Mouse (Mus musculus) spleen, adult 2 months (tissue): ENCODE results near the gene Prkcg. TPM values are rescaled to one million over a fixed set of nuclear protein-coding genes. Genes with fewer than 3 reads are reported as not detected.
A peak's percentile ranks its signal among the peaks of the same experiment; 100 is the strongest.

ENCODE experiments used
- DNase-seq, 2 experiments: peaks; one replicate each; pipeline versions ENCODE4 v3.0.0 to v3.0.0-alpha.2; 2012 to 2021; ENCODE audit warnings: low spot score in 2 of 2, low read depth in 1 of 2
- H3K27ac ChIP-seq: fragments of 200-500 bp; 2 replicates; pipeline ENCODE4 v1.5.1; 2012; ENCODE audit warnings: low read length, inconsistent platforms; ENCODE audit not compliant: insufficient read depth
- H3K27me3 ChIP-seq: fragments of 200-500 bp; 2 replicates; pipeline ENCODE4 v1.6.1; 2012; ENCODE audit warnings: mild to moderate bottlenecking, moderate library complexity, low read length, inconsistent platforms; ENCODE audit not compliant: control insufficient read depth, insufficient read depth
- H3K36me3 ChIP-seq: fragments of 200-500 bp; 2 replicates; pipeline ENCODE4 v1.6.1; 2012; ENCODE audit warnings: mild to moderate bottlenecking, low read length, inconsistent platforms; ENCODE audit not compliant: control insufficient read depth, insufficient read depth
- H3K4me1 ChIP-seq: fragments of 200-500 bp; 2 replicates; pipeline ENCODE4 v1.6.1; 2011; ENCODE audit warnings: inconsistent platforms; ENCODE audit not compliant: control insufficient read depth, insufficient read depth, insufficient read length
- H3K4me3 ChIP-seq: fragments of 200-500 bp; 2 replicates; pipeline ENCODE4 v1.5.1; 2011; ENCODE audit warnings: mild to moderate bottlenecking, inconsistent platforms; ENCODE audit not compliant: insufficient read depth, insufficient read length; ENCODE audit errors: extremely low read depth
- CTCF ChIP-seq: fragments of 200-500 bp; IDR thresholded peaks from 2 replicates; pipeline ENCODE4 v1.5.1; 2011; ENCODE audit warnings: mild to moderate bottlenecking, inconsistent platforms; ENCODE audit not compliant: insufficient read depth, insufficient read length, insufficient replicate concordance; ENCODE audit errors: extremely low read depth
- POLR2A ChIP-seq: fragments of 200-500 bp; IDR thresholded peaks from 2 replicates; pipeline ENCODE4 v1.6.1; 2011; ENCODE audit warnings: low read depth, low read length, inconsistent platforms
- WGBS: fragments of 180-500 bp; shearing (Covaris S2); methylation state at CpG from one replicate; pipeline ENCODE4 v1.1.7; 2018; 5-methylcytosine and 5-hydroxymethylcytosine counted together
- polyA plus RNA-seq: library from polyadenylated mRNA; depleted of rRNA; stranded (reverse); fragments of >200 nt; gene quantifications from 2 replicates; pipeline ENCODE4 v1.2.3, GENCODE M21; 2012

Gene Prkcg
- polyA plus RNA-seq, 1 experiment = 5.7 TPM

- 0 out of 2 replicates have a peak, but pooled peaks cover 5% of the 10 kb centered on the region for H3K36me3 ChIP-seq
- H3K4me1 ChIP-seq = peaks cover 15% of the 10 kb centered on the region; the same call in 1 of the 2 replicates
- DNase-seq = peak in 1 of 2 experiments; percentile 49
- TF ChIP-seq CTCF = no peak
- no peak for TF ChIP-seq POLR2A
- H3K27ac ChIP-seq = peak overlapping the region; percentile 11
- H3K4me3 ChIP-seq = peak overlapping the region; percentile 46
- H3K27me3 ChIP-seq = peaks cover 5% of the 10 kb centered on the region
- WGBS = under 1% methylated on average over 28 of the region's 29 CpGs
Measured at GRCm38 (mm10) chr7:3303276-3303781, 14.3 kb downstream of the Prkcg start.

DNA sequence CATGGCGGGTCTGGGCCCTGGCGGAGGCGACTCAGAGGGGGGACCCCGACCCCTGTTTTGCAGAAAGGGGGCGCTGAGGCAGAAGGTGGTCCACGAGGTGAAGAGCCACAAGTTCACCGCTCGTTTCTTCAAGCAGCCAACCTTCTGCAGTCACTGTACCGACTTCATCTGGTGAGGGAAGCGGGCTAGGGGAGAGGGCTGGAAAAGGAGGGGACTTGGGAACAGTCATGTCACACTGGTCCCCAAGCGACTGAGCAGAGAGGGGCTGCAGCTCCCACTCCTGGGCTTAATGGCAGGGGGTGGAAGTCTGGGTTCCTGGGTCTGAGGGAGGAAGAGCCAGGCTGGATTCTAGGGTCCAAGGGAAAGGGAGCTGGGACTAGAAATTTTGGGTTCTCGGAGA is 14.8 kb downstream of the Prkcg start:
- Histone ChIP-seq H3K36me3 (0 out of 2 replicates have a peak, but pooled peaks cover 2% of the 10 kb centered on the region), H3K4me3 (peak overlapping the region; percentile 46), H3K27me3 (peaks cover 5% of the 10 kb centered on the region), H3K27ac (peak overlapping the region; percentile 11), H3K4me1 (peaks cover 15% of the 10 kb centered on the region; the same call in 1 of the 2 replicates)
- 7% methylated on average over 12 of the region's 12 CpGs for WGBS
- DNase-seq = no peak
- TF ChIP-seq CTCF (no peak), POLR2A (no peak)

GRCm38 (mm10) chr7:3304298-3304697 is 15.3 kb downstream of the Prkcg start:
- no peak for TF ChIP-seq POLR2A
- TF ChIP-seq CTCF = no peak
- Histone ChIP-seq H3K4me3 (peak overlapping the region; percentile 46; the same call in 1 of the 2 replicates), H3K36me3 (0 out of 2 replicates have a peak, but pooled peaks cover 2% of the 10 kb centered on the region), H3K27me3 (peaks cover 5% of the 10 kb centered on the region), H3K27ac (no peak overlapping the region), H3K4me1 (peaks cover 15% of the 10 kb centered on the region; the same call in 1 of the 2 replicates)
- peak in 1 of 2 experiments; percentile 70 for DNase-seq
- WGBS = 8% methylated on average over 10 of the region's 10 CpGs

DNA sequence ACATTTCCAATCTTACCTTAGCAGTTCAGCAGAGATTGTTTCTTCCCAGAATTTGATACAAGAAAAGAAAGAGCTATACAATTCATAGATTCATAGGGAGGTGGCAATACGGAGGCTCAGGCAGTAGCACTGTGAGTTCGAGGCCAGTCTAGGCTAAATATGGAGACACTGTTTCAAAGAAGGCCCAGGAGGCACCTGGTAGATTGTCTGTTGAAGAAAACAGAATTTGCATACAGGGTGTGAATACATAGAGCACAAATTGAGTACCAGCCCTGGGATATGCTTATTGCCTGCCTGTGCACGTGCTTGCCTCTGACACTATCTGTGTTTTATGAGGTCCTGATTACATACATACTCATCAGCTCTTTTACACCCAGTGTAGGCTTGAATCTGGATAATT is 17.4 kb downstream of the Prkcg start:
- 64% methylated on average over 3 of the region's 3 CpGs for WGBS
- Histone ChIP-seq H3K4me3 (no peak overlapping the region), H3K36me3 (no peaks in the 10 kb centered on the region), H3K27me3 (peaks cover 5% of the 10 kb centered on the region), H3K27ac (no peak overlapping the region), H3K4me1 (peaks cover 15% of the 10 kb centered on the region; the same call in 1 of the 2 replicates)
- no peak for DNase-seq
- TF ChIP-seq POLR2A (no peak), CTCF (no peak)

DNA sequence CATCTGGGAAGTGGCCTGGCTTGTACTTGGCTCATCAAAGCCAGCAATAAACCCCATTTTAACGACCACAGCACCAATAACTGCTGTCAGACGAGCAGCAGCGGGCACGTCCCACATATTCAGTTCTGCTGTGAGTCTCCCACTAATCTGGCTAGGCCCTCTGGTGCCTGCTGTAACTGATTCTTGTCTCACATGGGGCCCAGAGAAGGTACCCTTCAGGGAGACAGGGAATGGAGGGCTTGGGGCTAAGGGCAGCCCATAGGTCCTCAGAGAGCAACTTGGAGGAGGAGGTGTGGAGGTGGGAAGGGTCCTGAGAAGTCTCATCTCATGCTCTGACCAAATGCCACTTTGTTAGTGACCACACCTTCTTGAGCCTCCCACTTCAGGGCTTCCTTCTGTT is 19.7 kb downstream of the Prkcg start:
- H3K4me3 ChIP-seq = no peak overlapping the region
- 59% methylated on average over 4 of the region's 4 CpGs for WGBS
- H3K36me3 ChIP-seq = no peaks in the 10 kb centered on the region
- DNase-seq = no peak
- H3K4me1 ChIP-seq = peaks cover 6% of the 10 kb centered on the region; the same call in 1 of the 2 replicates
- H3K27ac ChIP-seq = no peak overlapping the region
- H3K27me3 ChIP-seq = no peaks in the 10 kb centered on the region
- TF ChIP-seq CTCF = no peak
- no peak for TF ChIP-seq POLR2A

GRCm38 (mm10) chr7:3310233-3310632 is 21.3 kb downstream of the Prkcg start:
- Histone ChIP-seq H3K27me3 (no peaks in the 10 kb centered on the region), H3K4me1 (no peaks in the 10 kb centered on the region), H3K27ac (no peak overlapping the region), H3K4me3 (no peak overlapping the region), H3K36me3 (no peaks in the 10 kb centered on the region)
- TF ChIP-seq CTCF = no peak
- no peak for TF ChIP-seq POLR2A
- 95% methylated on average over 7 of the region's 7 CpGs for WGBS
- DNase-seq = no peak

- no peaks in the 10 kb centered on the region for H3K27me3 ChIP-seq
- 80% methylated on average over 8 of the region's 8 CpGs for WGBS
- H3K36me3 ChIP-seq = no peaks in the 10 kb centered on the region
- no peak for DNase-seq
- H3K4me1 ChIP-seq = no peaks in the 10 kb centered on the region
- no peak overlapping the region for H3K27ac ChIP-seq
- no peak overlapping the region for H3K4me3 ChIP-seq
- TF ChIP-seq POLR2A (no peak), CTCF (no peak)
Measured at GRCm38 (mm10) chr7:3313571-3313970, 24.6 kb downstream of the Prkcg start.
